In the genomic region with DNA sequence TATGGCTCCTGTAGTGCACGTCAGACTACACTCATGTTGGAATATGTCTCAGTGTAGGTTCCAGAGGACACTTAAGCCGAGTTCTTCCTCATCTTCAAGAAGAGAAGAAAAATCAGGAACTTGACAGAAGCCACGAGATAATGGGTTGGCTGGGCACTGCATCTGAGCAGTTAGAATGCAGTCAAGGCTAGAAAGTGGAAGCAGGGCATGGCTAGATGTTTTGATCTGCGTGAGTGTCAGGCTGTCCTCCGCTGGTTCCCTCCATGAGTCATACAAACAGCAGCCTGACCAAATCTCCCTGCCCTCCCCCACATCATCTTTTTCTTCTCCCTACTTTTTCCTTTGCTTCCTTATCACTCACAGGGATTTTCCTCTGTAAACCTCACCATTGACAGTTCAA, we compare ENCODE assay signal across 11 mouse cellular contexts. TPM values are rescaled to one million over a fixed set of nuclear protein-coding genes. Genes with fewer than 3 reads are reported as not detected.
DNase-seq lines count a peak whose midpoint lies in the region; ATAC-seq and TF ChIP-seq lines count a peak whose summit lies in the region.
"Had no signal": no experiment of that assay in that cellular context is flagged by ENCODE, and none has a peak within 500 bp of the region (broad histone marks: within the 10 kb centered on the region; RNA-seq: fewer than 3 reads in every experiment).

A gene (minus strand): TSS at position 195 of the 400 bp plus-strand sequence.

- no peaks in the 10 kb centered on the region for H3K4me1 ChIP-seq in intestine, postnatal 0 days (replicated peaks; ENCODE audit: control insufficient read depth, insufficient read depth, low read length)
- H3K4me1 ChIP-seq in midbrain, embryonic 15.5 days: no peaks in the 10 kb centered on the region
- H3K4me1 ChIP-seq in forebrain, embryonic 11.5 days (replicated peaks; ENCODE audit: control insufficient read depth, insufficient read depth, low read length): no peaks in the 10 kb centered on the region

- H3K36me3 ChIP-seq in intestine, postnatal 0 days (ENCODE audit: control insufficient read depth, insufficient read depth): no peaks in the 10 kb centered on the region
- H3K36me3 ChIP-seq in midbrain, embryonic 15.5 days (replicated peaks): no peaks in the 10 kb centered on the region
- no peaks in the 10 kb centered on the region for H3K36me3 ChIP-seq in forebrain, embryonic 11.5 days (ENCODE audit: control insufficient read depth, insufficient read depth, low read length)

- no peak for ATAC-seq in intestine, postnatal 0 days
- peak; percentile 65 for ATAC-seq in neutrophil, adult 5-6 weeks (ENCODE audit: extremely low read depth, insufficient number of reproducible peaks, low FRiP score, poor library complexity, severe bottlenecking)
- ATAC-seq in midbrain, embryonic 15.5 days (replicated peaks): no peak
- no peak for ATAC-seq in forebrain, embryonic 11.5 days (replicated peaks; ENCODE audit: low FRiP score)

- H3K27me3 ChIP-seq in intestine, postnatal 0 days (replicated peaks; ENCODE audit: control insufficient read depth, insufficient read depth, low read length): no peaks in the 10 kb centered on the region
- H3K27me3 ChIP-seq in midbrain, embryonic 15.5 days (replicated peaks): no peaks in the 10 kb centered on the region
- no peaks in the 10 kb centered on the region for H3K27me3 ChIP-seq in forebrain, embryonic 11.5 days (ENCODE audit: control insufficient read depth, insufficient read depth, low read length)

- no peak within 1 kb of the TSS for H3K27ac ChIP-seq in intestine, postnatal 0 days (ENCODE audit: low read depth, low read length)
- H3K27ac ChIP-seq in midbrain, embryonic 15.5 days: no peak within 1 kb of the TSS
- no peak within 1 kb of the TSS for H3K27ac ChIP-seq in forebrain, embryonic 11.5 days (ENCODE audit: low read depth, low read length)
- H3K27ac ChIP-seq: stomach, postnatal 0 days had no signal

- no peak within 1 kb of the TSS for H3K9ac ChIP-seq in intestine, postnatal 0 days (ENCODE audit: low read depth, low read length)
- H3K9ac ChIP-seq in midbrain, embryonic 15.5 days: no peak within 1 kb of the TSS
- H3K9ac ChIP-seq in forebrain, embryonic 11.5 days (ENCODE audit: low read length): no peak within 1 kb of the TSS

- WGBS in intestine, postnatal 0 days: 62% methylated on average over 5 of the region's 5 CpGs
- 90% methylated on average over 5 of the region's 5 CpGs for WGBS in midbrain, embryonic 15.5 days
- 86% methylated on average over 5 of the region's 5 CpGs for WGBS in forebrain, embryonic 11.5 days

- no peak within 1 kb of the TSS for H3K4me2 ChIP-seq in intestine, postnatal 0 days (replicated peaks; ENCODE audit: low read depth)
- no peak within 1 kb of the TSS for H3K4me2 ChIP-seq in midbrain, embryonic 15.5 days
- H3K4me2 ChIP-seq in forebrain, embryonic 11.5 days (ENCODE audit: low read depth, low read length, severe bottlenecking): no peak within 1 kb of the TSS

- TF ChIP-seq CTCF in intestine, postnatal 0 days (IDR thresholded peaks at IDR 0.05; ENCODE audit: low read depth): no peak

- no peak within 1 kb of the TSS for H3K4me3 ChIP-seq in intestine, postnatal 0 days (ENCODE audit: low read depth, low read length)
- no peak within 1 kb of the TSS for H3K4me3 ChIP-seq in midbrain, embryonic 15.5 days
- H3K4me3 ChIP-seq in forebrain, embryonic 11.5 days (ENCODE audit: low read depth, low read length): no peak within 1 kb of the TSS

- H3K9me3 ChIP-seq in intestine, postnatal 0 days (ENCODE audit: control insufficient read depth): no peaks in the 10 kb centered on the region
- H3K9me3 ChIP-seq in midbrain, embryonic 15.5 days: no peaks in the 10 kb centered on the region
- H3K9me3 ChIP-seq in forebrain, embryonic 11.5 days (ENCODE audit: control insufficient read depth, low read length): no peaks in the 10 kb centered on the region

- DNase-seq in lung, adult 18-20 months: peak; percentile 30 to 39
- DNase-seq in lung, postnatal 14 days: no peak
- DNase-seq in adrenal gland, postnatal 10 days: peak; percentile 42
- no peak for DNase-seq in forebrain, embryonic 11.5 days (ENCODE audit: low spot score)
- no peak for DNase-seq in thymus, postnatal 14 days
- DNase-seq: gastrocnemius, postnatal 10 days; kidney, postnatal 4 days had no signal

RNA-seq across cellular contexts. Expression of the gene that starts here (rescaled TPM):
- 10 to 100 TPM; 10.7 to 11.4 TPM for total RNA-seq in adrenal gland, postnatal 10 days (2021)
- polyA plus RNA-seq in intestine, postnatal 0 days (2015; fragmentation: Nextera tagmentation; extraction: Ambion mirVana): 20.3 and 21.5 TPM in 2 replicates
- total RNA-seq in neutrophil, adult 5-6 weeks (2017): 1.2 and 1.3 TPM in 2 replicates
- 4.0 TPM in 2 replicates for polyA plus RNA-seq in midbrain, embryonic 15.5 days (2015; fragmentation: Nextera tagmentation; extraction: Ambion mirVana)
- polyA plus RNA-seq in forebrain, embryonic 11.5 days (2014; fragmentation: Nextera tagmentation; extraction: Ambion mirVana): 3.4 and 4.1 TPM in 2 replicates

Comparison
In these comparisons a context has a peak if more than half of its experiments do, and no peak if none do; other contexts are left out.
1. DNase-seq: peak in lung, adult 18-20 months (2 of 2) and adrenal gland, postnatal 10 days (single experiment); none in lung, postnatal 14 days (single experiment), forebrain, embryonic 11.5 days (single experiment) and thymus, postnatal 14 days (single experiment).